Mouse (Mus musculus) frontal cortex, adult (tissue): ENCODE measurements around the gene Cntnap2.
"Not testable (repeated sequence)": the region's sequence is repeated elsewhere in the genome, so short reads cannot be mapped to it uniquely, and the experiment has no call there.

ENCODE experiments used
- ATAC-seq: cut with Nextera tagmentation; 2 replicates; pipeline ENCODE4 v1.9.2; 2017; ENCODE audit warnings: mild to moderate bottlenecking, moderate library complexity, mixed read lengths; ENCODE audit not compliant: low TSS enrichment

The Cntnap2 gene

GRCm38 (mm10) chr6:46240349-46240748 lies 1181.2 kb downstream of the Cntnap2 start:
- ATAC-seq: no peak

GRCm38 (mm10) chr6:46263171-46263570 lies 1204.0 kb downstream of the Cntnap2 start:
- ATAC-seq: no peak

- no peak for ATAC-seq
Observed at GRCm38 (mm10) chr6:46346946-46347345, 1287.8 kb downstream of the Cntnap2 start.

- ATAC-seq: no peak
Observed at GRCm38 (mm10) chr6:46361091-46361490, 1301.9 kb downstream of the Cntnap2 start.

GRCm38 (mm10) chr6:46362156-46362555 lies 1303.0 kb downstream of the Cntnap2 start:
- ATAC-seq: 0 out of 2 replicates have a peak, but pooled peaks have one; percentile 38

GRCm38 (mm10) chr6:46398725-46399589 lies 1339.8 kb downstream of the Cntnap2 start:
- ATAC-seq: no peak

- ATAC-seq: no peak
Observed at GRCm38 (mm10) chr6:46414154-46414553, 1355.0 kb downstream of the Cntnap2 start.

GRCm38 (mm10) chr6:46414562-46414961 lies 1355.4 kb downstream of the Cntnap2 start:
- ATAC-seq: no peak

GRCm38 (mm10) chr6:46419827-46420226 lies 1360.7 kb downstream of the Cntnap2 start:
- no peak for ATAC-seq

GRCm38 (mm10) chr6:46420349-46420748 lies 1361.2 kb downstream of the Cntnap2 start:
- ATAC-seq: peak; percentile 93

- no peak for ATAC-seq
Observed at GRCm38 (mm10) chr6:46428231-46428630, 1369.1 kb downstream of the Cntnap2 start.

GRCm38 (mm10) chr6:46450917-46451638 lies 1391.9 kb downstream of the Cntnap2 start:
- ATAC-seq: no peak

- ATAC-seq: no peak
Observed at GRCm38 (mm10) chr6:46472683-46473082, 1413.5 kb downstream of the Cntnap2 start.

GRCm38 (mm10) chr6:46484392-46484791 lies 1425.2 kb downstream of the Cntnap2 start:
- ATAC-seq: no peak

GRCm38 (mm10) chr6:46502786-46503185 lies 1443.6 kb downstream of the Cntnap2 start:
- ATAC-seq: no peak

- no peak for ATAC-seq
Observed at GRCm38 (mm10) chr6:46512841-46513240, 1453.7 kb downstream of the Cntnap2 start.

- ATAC-seq: not testable (repeated sequence)
Observed at GRCm38 (mm10) chr6:46537586-46537985, 1478.4 kb downstream of the Cntnap2 start.

- ATAC-seq: peak; percentile 77
Observed at GRCm38 (mm10) chr6:46563470-46563869, 1504.3 kb downstream of the Cntnap2 start.

GRCm38 (mm10) chr6:46575055-46575454 lies 1515.9 kb downstream of the Cntnap2 start:
- no peak; the same call in 1 of the 2 replicates for ATAC-seq

- ATAC-seq: no peak
Observed at GRCm38 (mm10) chr6:46612365-46612764, 1553.2 kb downstream of the Cntnap2 start.

- no peak for ATAC-seq
Observed at GRCm38 (mm10) chr6:46612872-46613271, 1553.7 kb downstream of the Cntnap2 start.

GRCm38 (mm10) chr6:46669018-46669417 lies 1609.9 kb downstream of the Cntnap2 start:
- peak; percentile 9; the same call in 1 of the 2 replicates for ATAC-seq

- ATAC-seq: no peak
Observed at GRCm38 (mm10) chr6:46675081-46675480, 1615.9 kb downstream of the Cntnap2 start.
